Mouse (Mus musculus): ENCODE results near the gene Slc4a10.

The Slc4a10 gene

GRCm38 (mm10) chr2:62352035-62352434, 305.8 kb downstream of the Slc4a10 start:
- no peak for DNase-seq (ENCODE audit: low read depth)

GRCm38 (mm10) chr2:62355766-62356165, 309.5 kb downstream of the Slc4a10 start:
- DNase-seq (ENCODE audit: low read depth): no peak

GRCm38 (mm10) chr2:62356606-62357005, 310.3 kb downstream of the Slc4a10 start:
- no peak for DNase-seq (ENCODE audit: low read depth)

- no peak for DNase-seq (ENCODE audit: low read depth)
These were observed 311.0 kb downstream of the Slc4a10 start for GRCm38 (mm10) chr2:62357259-62357658.

GRCm38 (mm10) chr2:62360872-62361271, 314.6 kb downstream of the Slc4a10 start:
- no peak for DNase-seq (ENCODE audit: low read depth)

GRCm38 (mm10) chr2:62361514-62361913, 315.3 kb downstream of the Slc4a10 start:
- DNase-seq (ENCODE audit: low read depth): no peak

- DNase-seq (ENCODE audit: low read depth): no peak
These were observed 315.9 kb downstream of the Slc4a10 start for GRCm38 (mm10) chr2:62362211-62362610.

- no peak for DNase-seq (ENCODE audit: low read depth)
These were observed 317.3 kb downstream of the Slc4a10 start for GRCm38 (mm10) chr2:62363606-62364005.

- DNase-seq (ENCODE audit: low read depth): no peak
These were observed 322.2 kb downstream of the Slc4a10 start for GRCm38 (mm10) chr2:62368349-62369053.

GRCm38 (mm10) chr2:62370048-62370447, 323.8 kb downstream of the Slc4a10 start:
- DNase-seq (ENCODE audit: low read depth): no peak

GRCm38 (mm10) chr2:62373692-62374091, 327.4 kb downstream of the Slc4a10 start:
- no peak for DNase-seq (ENCODE audit: low read depth)

Measured in fibroblast of lung, adult 2 months (primary cell).